Comparison of ENCODE assay signal across 8 mouse cellular contexts in genomic region chr1:134097956-134098725, GRCm38 (mm10). TPM values are rescaled to one million over a fixed set of nuclear protein-coding genes. Genes with fewer than 3 reads are reported as not detected.
DNase-seq lines count a peak whose midpoint lies in the region; ATAC-seq and TF ChIP-seq lines count a peak whose summit lies in the region.

No protein-coding gene starts in this region.

- H3K4me3 ChIP-seq in E14TG2a.4 (replicated peaks; ENCODE audit: low read length) = peak overlapping the region; percentile 71
- H3K4me3 ChIP-seq in intestine, embryonic 14.5 days (ENCODE audit: low read depth, low read length) = no peak overlapping the region
- H3K4me3 ChIP-seq in liver, embryonic 15.5 days (replicated peaks) = peak overlapping the region; percentile 61

- 38% methylated on average over 13 of the region's 13 CpGs for WGBS in intestine, embryonic 14.5 days
- WGBS in liver, embryonic 15.5 days (ENCODE audit: insufficient replicate concordance) = 52% methylated on average over 13 of the region's 13 CpGs

- H3K9ac ChIP-seq in intestine, embryonic 14.5 days (ENCODE audit: low read length) = peak overlapping the region; percentile 11
- H3K9ac ChIP-seq in liver, embryonic 15.5 days = peak overlapping the region; percentile 69

- no peak for ATAC-seq in intestine, embryonic 14.5 days (replicated peaks; ENCODE audit: low FRiP score, low TSS enrichment, low read depth)
- ATAC-seq in liver, embryonic 15.5 days (ENCODE audit: insufficient read depth) = no peak

- no peaks in the 10 kb centered on the region for H3K9me3 ChIP-seq in E14TG2a.4 (ENCODE audit: low read length)
- H3K9me3 ChIP-seq in intestine, embryonic 14.5 days (ENCODE audit: control insufficient read depth, low read length) = no peaks in the 10 kb centered on the region
- H3K9me3 ChIP-seq in liver, embryonic 15.5 days (replicated peaks) = no peaks in the 10 kb centered on the region

- peak overlapping the region; percentile 97 for H3K27ac ChIP-seq in intestine, embryonic 14.5 days (ENCODE audit: low read depth)
- peak overlapping the region; percentile 97 for H3K27ac ChIP-seq in liver, embryonic 15.5 days (replicated peaks)

- TF ChIP-seq CTCF in E14TG2a.4 (conservative IDR thresholded peaks at IDR 0.05; ENCODE audit: low read length) = no peak

- H3K27me3 ChIP-seq in E14TG2a.4 (ENCODE audit: insufficient read depth, low read length) = peaks cover 26% of the 10 kb centered on the region
- H3K27me3 ChIP-seq in intestine, embryonic 14.5 days (replicated peaks; ENCODE audit: control insufficient read depth, insufficient read depth, low read length) = no peaks in the 10 kb centered on the region
- no peaks in the 10 kb centered on the region for H3K27me3 ChIP-seq in liver, embryonic 15.5 days

- DNase-seq in adrenal gland, postnatal 10 days = peak; percentile 73
- DNase-seq in gastrocnemius, postnatal 25 days = peak; percentile 80
- DNase-seq in intestine, embryonic 14.5 days (ENCODE audit: low spot score) = no peak
- DNase-seq in retina, embryonic 14.5 days (ENCODE audit: low spot score) = peak; percentile 44
- DNase-seq in c-Kit-positive CD71-positive TER-119-positive erythroid progenitor cells, embryonic 14.5 days (ENCODE audit: low spot score) = no peak
- DNase-seq in layer of hippocampus, adult 9-10 months (ENCODE audit: low spot score) = no peak

- H3K36me3 ChIP-seq in E14TG2a.4 (ENCODE audit: insufficient read depth, low read length) = no peaks in the 10 kb centered on the region
- H3K36me3 ChIP-seq in intestine, embryonic 14.5 days (ENCODE audit: control insufficient read depth, insufficient read depth, low read length) = no peaks in the 10 kb centered on the region
- no peaks in the 10 kb centered on the region for H3K36me3 ChIP-seq in liver, embryonic 15.5 days (replicated peaks)

- H3K4me1 ChIP-seq in E14TG2a.4 (replicated peaks; ENCODE audit: low read depth, low read length) = peaks cover 84% of the 10 kb centered on the region
- peaks cover 50% of the 10 kb centered on the region for H3K4me1 ChIP-seq in intestine, embryonic 14.5 days (replicated peaks; ENCODE audit: control insufficient read depth, insufficient read depth, low read length)
- H3K4me1 ChIP-seq in liver, embryonic 15.5 days (replicated peaks) = peaks cover 83% of the 10 kb centered on the region

- H3K4me2 ChIP-seq in intestine, embryonic 14.5 days (ENCODE audit: low read length) = peak overlapping the region; percentile 61
- H3K4me2 ChIP-seq in liver, embryonic 15.5 days = peak overlapping the region; percentile 69

RNA-seq across cellular contexts. Expression of gene Chit1, which starts 12.9 kb away (rescaled TPM):
- under 1 TPM in 1 of 2 experiments, not detected in 1; 0.15 TPM for total RNA-seq in adrenal gland, postnatal 10 days (2021)
- not detected for total RNA-seq in gastrocnemius, postnatal 25 days (2021)
- not detected in 2 replicates for polyA plus RNA-seq in intestine, embryonic 14.5 days (2014; fragmentation: Nextera tagmentation; extraction: Ambion mirVana)
- 0.07 and 0.20 TPM in 2 replicates for polyA plus RNA-seq in liver, embryonic 15.5 days (2015; fragmentation: Nextera tagmentation; extraction: Ambion mirVana)

RNA-seq across cellular contexts. Expression of gene Btg2, which starts 19.2 kb away (rescaled TPM):
- 10 to 100 TPM; 32.4 to 58.1 TPM for total RNA-seq in adrenal gland, postnatal 10 days (2021)
- 10 to 100 TPM; 15.1 to 27.0 TPM for total RNA-seq in gastrocnemius, postnatal 25 days (2021)
- polyA plus RNA-seq in intestine, embryonic 14.5 days (2014; fragmentation: Nextera tagmentation; extraction: Ambion mirVana) = 32.6 and 34.6 TPM in 2 replicates
- 103 and 108 TPM in 2 replicates for polyA plus RNA-seq in liver, embryonic 15.5 days (2015; fragmentation: Nextera tagmentation; extraction: Ambion mirVana)

Comparison
In these comparisons a context has a peak if more than half of its experiments do, and no peak if none do; other contexts are left out.
1. DNase-seq: peak in adrenal gland, postnatal 10 days (single experiment), gastrocnemius, postnatal 25 days (single experiment) and retina, embryonic 14.5 days (single experiment); none in intestine, embryonic 14.5 days (single experiment), c-Kit-positive CD71-positive TER-119-positive erythroid progenitor cells, embryonic 14.5 days (single experiment) and layer of hippocampus, adult 9-10 months (single experiment).